Mouse (Mus musculus): ENCODE data around the gene Spaca7. TPM values are rescaled to one million over a fixed set of nuclear protein-coding genes. Genes with fewer than 3 reads are reported as not detected.

The Spaca7 gene
- polyA plus RNA-seq, 1 experiment from 2014 or later, result not detected

DNA sequence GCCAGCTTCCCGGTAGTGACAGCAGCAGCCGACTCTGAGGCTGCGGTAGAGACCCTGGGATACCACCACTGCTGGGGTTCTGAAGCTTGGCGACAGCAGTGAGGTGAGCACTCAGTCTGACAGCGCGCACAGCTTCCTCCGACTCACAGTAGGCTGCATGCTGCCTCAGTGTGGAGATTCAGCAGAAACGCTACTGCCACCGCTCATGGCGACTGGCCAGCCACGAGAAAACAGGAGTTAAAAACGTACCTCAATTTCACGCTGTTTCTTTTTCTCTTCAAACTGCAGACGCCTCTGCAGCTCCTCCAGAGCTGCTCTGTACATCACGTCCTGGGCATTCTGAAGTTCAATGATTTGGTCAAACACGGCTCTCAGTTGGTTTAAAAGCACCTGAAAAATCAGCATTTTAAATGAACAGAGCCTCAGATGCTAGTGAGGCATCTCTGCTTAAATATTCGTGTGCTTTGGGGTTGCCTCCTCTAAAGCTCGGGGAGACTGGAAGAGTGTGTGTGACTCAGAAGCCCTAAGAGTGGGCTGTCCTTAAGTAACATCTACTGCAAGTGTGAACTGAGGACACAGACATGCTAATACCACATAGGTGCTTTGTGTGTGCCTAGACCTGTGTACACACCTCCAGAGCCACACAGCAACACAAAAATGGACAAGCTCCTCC is 48.9 kb downstream of the Spaca7 start:
- Histone ChIP-seq H3K4me2 (replicated peaks; ENCODE audit: low read depth, low read length) (no peak overlapping the region), H3K27ac (ENCODE audit: low read length) (no peak overlapping the region), H3K9ac (replicated peaks; ENCODE audit: low read depth) (no peak overlapping the region), H3K4me3 (ENCODE audit: low read depth, low read length) (no peak overlapping the region), H3K4me1 (ENCODE audit: insufficient read depth, low read depth, low read length) (no peaks in the 10 kb centered on the region), H3K27me3 (replicated peaks; ENCODE audit: insufficient read depth, low read length) (no peaks in the 10 kb centered on the region), H3K9me3 (ENCODE audit: low read length) (no peaks in the 10 kb centered on the region), H3K36me3 (ENCODE audit: insufficient read depth, low read length) (peaks cover 47% of the 10 kb centered on the region)
- DNase-seq (ENCODE audit: low spot score) (no peak), ATAC-seq (no peak)
- no peak for TF ChIP-seq CTCF (IDR thresholded peaks at IDR 0.05)
- TF ChIP-seq EP300 (IDR thresholded peaks at IDR 0.05), result no peak
- WGBS, result 91% methylated on average over 18 of the region's 18 CpGs

DNA sequence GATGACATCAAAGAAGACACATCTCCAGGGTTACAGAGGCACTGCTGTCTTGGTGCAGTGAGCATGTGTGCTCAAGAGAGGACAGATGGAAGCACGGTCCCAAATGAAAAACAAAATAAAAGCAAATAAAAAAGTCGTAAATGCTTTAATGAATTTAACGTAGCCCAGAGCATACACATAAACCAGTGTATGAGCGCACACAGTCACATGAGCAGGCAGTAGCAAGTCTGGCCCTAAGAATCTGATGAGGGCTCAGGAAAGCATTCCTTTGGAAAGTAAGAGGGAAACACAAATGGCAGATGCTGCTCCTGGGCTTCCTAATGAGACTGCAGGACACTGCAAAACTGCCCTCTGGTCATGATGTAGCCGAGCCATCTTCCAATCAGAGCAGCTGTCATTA is 53.1 kb downstream of the Spaca7 start:
- H3K4me1 ChIP-seq (ENCODE audit: insufficient read depth, low read depth, low read length), result no peaks in the 10 kb centered on the region
- no peaks in the 10 kb centered on the region for H3K9me3 ChIP-seq (ENCODE audit: low read length)
- no peak overlapping the region for H3K9ac ChIP-seq (replicated peaks; ENCODE audit: low read depth)
- H3K36me3 ChIP-seq (ENCODE audit: insufficient read depth, low read length), result peaks cover 42% of the 10 kb centered on the region
- TF ChIP-seq CTCF (IDR thresholded peaks at IDR 0.05) (no peak), EP300 (IDR thresholded peaks at IDR 0.05) (no peak)
- H3K27ac ChIP-seq (ENCODE audit: low read length), result no peak overlapping the region
- DNase-seq (ENCODE audit: low spot score), result no peak
- no peak for ATAC-seq
- no peaks in the 10 kb centered on the region for H3K27me3 ChIP-seq (replicated peaks; ENCODE audit: insufficient read depth, low read length)
- no peak overlapping the region for H3K4me2 ChIP-seq (replicated peaks; ENCODE audit: low read depth, low read length)
- 87% methylated on average over 5 of the region's 5 CpGs for WGBS
- H3K4me3 ChIP-seq (ENCODE audit: low read depth, low read length), result no peak overlapping the region

GRCm38 (mm10) chr8:12629079-12629478 is 56.2 kb downstream of the Spaca7 start:
- Histone ChIP-seq H3K9me3 (ENCODE audit: low read length) (no peaks in the 10 kb centered on the region), H3K4me1 (ENCODE audit: insufficient read depth, low read depth, low read length) (no peaks in the 10 kb centered on the region), H3K36me3 (ENCODE audit: insufficient read depth, low read length) (peaks cover 17% of the 10 kb centered on the region; the same call in 1 of the 2 replicates), H3K9ac (replicated peaks; ENCODE audit: low read depth) (no peak overlapping the region), H3K27me3 (replicated peaks; ENCODE audit: insufficient read depth, low read length) (no peaks in the 10 kb centered on the region), H3K4me2 (replicated peaks; ENCODE audit: low read depth, low read length) (no peak overlapping the region), H3K27ac (ENCODE audit: low read length) (no peak overlapping the region), H3K4me3 (ENCODE audit: low read depth, low read length) (no peak overlapping the region)
- WGBS, result 34% methylated on average over 3 of the region's 3 CpGs
- peak; percentile 69 for ATAC-seq
- TF ChIP-seq EP300 (IDR thresholded peaks at IDR 0.05) (no peak), CTCF (IDR thresholded peaks at IDR 0.05) (peak; percentile 90)
- peak; percentile 58 for DNase-seq (ENCODE audit: low spot score)

GRCm38 (mm10) chr8:12635366-12635765 is 62.5 kb downstream of the Spaca7 start:
- ATAC-seq (no peak), DNase-seq (ENCODE audit: low spot score) (no peak)
- Histone ChIP-seq H3K4me3 (ENCODE audit: low read depth, low read length) (no peak overlapping the region), H3K9ac (replicated peaks; ENCODE audit: low read depth) (no peak overlapping the region), H3K4me1 (ENCODE audit: insufficient read depth, low read depth, low read length) (no peaks in the 10 kb centered on the region), H3K36me3 (ENCODE audit: insufficient read depth, low read length) (peaks cover 29% of the 10 kb centered on the region), H3K4me2 (replicated peaks; ENCODE audit: low read depth, low read length) (no peak overlapping the region), H3K9me3 (ENCODE audit: low read length) (no peaks in the 10 kb centered on the region), H3K27me3 (replicated peaks; ENCODE audit: insufficient read depth, low read length) (no peaks in the 10 kb centered on the region), H3K27ac (ENCODE audit: low read length) (no peak overlapping the region)
- TF ChIP-seq EP300 (IDR thresholded peaks at IDR 0.05) (no peak), CTCF (IDR thresholded peaks at IDR 0.05) (no peak)
- 85% methylated on average over 2 of the region's 2 CpGs for WGBS

- no peak overlapping the region for H3K4me2 ChIP-seq (replicated peaks; ENCODE audit: low read depth, low read length)
- WGBS, result 88% methylated on average over 11 of the region's 11 CpGs
- H3K9me3 ChIP-seq (ENCODE audit: low read length), result no peaks in the 10 kb centered on the region
- no peak overlapping the region for H3K9ac ChIP-seq (replicated peaks; ENCODE audit: low read depth)
- no peak for ATAC-seq
- no peaks in the 10 kb centered on the region for H3K27me3 ChIP-seq (replicated peaks; ENCODE audit: insufficient read depth, low read length)
- no peaks in the 10 kb centered on the region for H3K4me1 ChIP-seq (ENCODE audit: insufficient read depth, low read depth, low read length)
- TF ChIP-seq EP300 (IDR thresholded peaks at IDR 0.05) (no peak), CTCF (IDR thresholded peaks at IDR 0.05) (no peak)
- H3K4me3 ChIP-seq (ENCODE audit: low read depth, low read length), result no peak overlapping the region
- H3K27ac ChIP-seq (ENCODE audit: low read length), result no peak overlapping the region
- DNase-seq (ENCODE audit: low spot score), result no peak
- peaks cover 34% of the 10 kb centered on the region for H3K36me3 ChIP-seq (ENCODE audit: insufficient read depth, low read length)
Observed at GRCm38 (mm10) chr8:12638446-12638845, 65.6 kb downstream of the Spaca7 start.

DNA sequence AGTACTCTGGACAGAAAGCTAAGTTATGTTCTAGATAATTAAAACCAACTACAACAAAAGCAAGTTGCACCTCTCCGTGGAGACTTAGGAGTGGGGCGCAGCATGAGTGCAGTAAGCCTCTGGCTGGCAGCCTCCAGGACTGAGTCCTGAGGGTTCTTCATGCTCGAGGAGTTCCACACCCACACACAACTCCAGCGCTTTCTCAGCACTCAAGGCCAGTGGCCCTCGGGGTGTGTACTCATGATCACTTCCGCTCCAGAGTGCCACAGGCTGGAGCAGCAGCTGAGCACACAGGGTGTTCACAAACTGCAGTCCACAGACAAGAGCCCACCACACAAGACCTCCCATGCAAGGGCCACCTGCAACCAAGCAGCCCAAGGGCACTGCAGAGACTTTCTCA is 68.7 kb downstream of the Spaca7 start:
- H3K27ac ChIP-seq (ENCODE audit: low read length), result no peak overlapping the region
- peak; percentile 77 for DNase-seq (ENCODE audit: low spot score)
- no peak for TF ChIP-seq CTCF (IDR thresholded peaks at IDR 0.05)
- no peak for TF ChIP-seq EP300 (IDR thresholded peaks at IDR 0.05)
- peak; percentile 96 for ATAC-seq
- WGBS, result 62% methylated on average over 6 of the region's 6 CpGs
- H3K4me1 ChIP-seq (ENCODE audit: insufficient read depth, low read depth, low read length), result no peaks in the 10 kb centered on the region
- H3K27me3 ChIP-seq (replicated peaks; ENCODE audit: insufficient read depth, low read length), result no peaks in the 10 kb centered on the region
- H3K4me2 ChIP-seq (replicated peaks; ENCODE audit: low read depth, low read length), result no peak overlapping the region
- H3K4me3 ChIP-seq (ENCODE audit: low read depth, low read length), result no peak overlapping the region
- H3K9ac ChIP-seq (replicated peaks; ENCODE audit: low read depth), result no peak overlapping the region
- H3K36me3 ChIP-seq (ENCODE audit: insufficient read depth, low read length), result peaks cover 25% of the 10 kb centered on the region; the same call in 1 of the 2 replicates
- no peaks in the 10 kb centered on the region for H3K9me3 ChIP-seq (ENCODE audit: low read length)

Measured in lung, postnatal 0 days (tissue).